Mouse (Mus musculus): ENCODE results near the gene Dnajb8.

Gene Dnajb8

GRCm38 (mm10) chr6:88199001-88199717 lies 22.9 kb upstream of the Dnajb8 start:
- no peak for DNase-seq (ENCODE audit: low read depth, low spot score)

GRCm38 (mm10) chr6:88199718-88200692 lies 22.1 kb upstream of the Dnajb8 start:
- no peak for DNase-seq (ENCODE audit: low read depth, low spot score)

GRCm38 (mm10) chr6:88200693-88201609 lies 21.1 kb upstream of the Dnajb8 start:
- DNase-seq (ENCODE audit: low read depth, low spot score) = no peak

- no peak for DNase-seq (ENCODE audit: low read depth, low spot score)
These were observed 20.0 kb upstream of the Dnajb8 start for GRCm38 (mm10) chr6:88201926-88202700.

- peak; percentile 53 for DNase-seq (ENCODE audit: low read depth, low spot score)
These were observed 19.0 kb upstream of the Dnajb8 start for GRCm38 (mm10) chr6:88202921-88203690.

GRCm38 (mm10) chr6:88203791-88204405 lies 18.2 kb upstream of the Dnajb8 start:
- DNase-seq (ENCODE audit: low read depth, low spot score) = no peak

GRCm38 (mm10) chr6:88204531-88205385 lies 17.3 kb upstream of the Dnajb8 start:
- no peak for DNase-seq (ENCODE audit: low read depth, low spot score)

- no peak for DNase-seq (ENCODE audit: low read depth, low spot score)
These were observed 16.7 kb upstream of the Dnajb8 start for GRCm38 (mm10) chr6:88205386-88205700.

GRCm38 (mm10) chr6:88205937-88206336 lies 16.1 kb upstream of the Dnajb8 start:
- no peak for DNase-seq (ENCODE audit: low read depth, low spot score)

GRCm38 (mm10) chr6:88206566-88206965 lies 15.5 kb upstream of the Dnajb8 start:
- no peak for DNase-seq (ENCODE audit: low read depth, low spot score)

- no peak for DNase-seq (ENCODE audit: low read depth, low spot score)
These were observed 14.6 kb upstream of the Dnajb8 start for GRCm38 (mm10) chr6:88207403-88208033.

- no peak for DNase-seq (ENCODE audit: low read depth, low spot score)
These were observed 13.7 kb upstream of the Dnajb8 start for GRCm38 (mm10) chr6:88208321-88208720.

- DNase-seq (ENCODE audit: low read depth, low spot score) = no peak
These were observed 12.6 kb upstream of the Dnajb8 start for GRCm38 (mm10) chr6:88209453-88209852.

GRCm38 (mm10) chr6:88210182-88210581 lies 11.9 kb upstream of the Dnajb8 start:
- no peak for DNase-seq (ENCODE audit: low read depth, low spot score)

- DNase-seq (ENCODE audit: low read depth, low spot score) = no peak
These were observed 6.3 kb upstream of the Dnajb8 start for GRCm38 (mm10) chr6:88215797-88216196.

- DNase-seq (ENCODE audit: low read depth, low spot score) = no peak
These were observed 5.9 kb upstream of the Dnajb8 start for GRCm38 (mm10) chr6:88216199-88216598.

GRCm38 (mm10) chr6:88219094-88219493 lies 3.0 kb upstream of the Dnajb8 start:
- DNase-seq (ENCODE audit: low read depth, low spot score) = no peak

- no peak for DNase-seq (ENCODE audit: low read depth, low spot score)
These were observed 4.5 kb downstream of the Dnajb8 start for GRCm38 (mm10) chr6:88226570-88226994.

Measured in skeletal muscle tissue, adult 2 months (tissue).